Mouse (Mus musculus): ENCODE measurements around the gene Cnpy1. TPM values are rescaled to one million over a fixed set of nuclear protein-coding genes. Genes with fewer than 3 reads are reported as not detected.

Gene Cnpy1
- polyA plus RNA-seq, 1 experiment: 0.61 TPM

DNA sequence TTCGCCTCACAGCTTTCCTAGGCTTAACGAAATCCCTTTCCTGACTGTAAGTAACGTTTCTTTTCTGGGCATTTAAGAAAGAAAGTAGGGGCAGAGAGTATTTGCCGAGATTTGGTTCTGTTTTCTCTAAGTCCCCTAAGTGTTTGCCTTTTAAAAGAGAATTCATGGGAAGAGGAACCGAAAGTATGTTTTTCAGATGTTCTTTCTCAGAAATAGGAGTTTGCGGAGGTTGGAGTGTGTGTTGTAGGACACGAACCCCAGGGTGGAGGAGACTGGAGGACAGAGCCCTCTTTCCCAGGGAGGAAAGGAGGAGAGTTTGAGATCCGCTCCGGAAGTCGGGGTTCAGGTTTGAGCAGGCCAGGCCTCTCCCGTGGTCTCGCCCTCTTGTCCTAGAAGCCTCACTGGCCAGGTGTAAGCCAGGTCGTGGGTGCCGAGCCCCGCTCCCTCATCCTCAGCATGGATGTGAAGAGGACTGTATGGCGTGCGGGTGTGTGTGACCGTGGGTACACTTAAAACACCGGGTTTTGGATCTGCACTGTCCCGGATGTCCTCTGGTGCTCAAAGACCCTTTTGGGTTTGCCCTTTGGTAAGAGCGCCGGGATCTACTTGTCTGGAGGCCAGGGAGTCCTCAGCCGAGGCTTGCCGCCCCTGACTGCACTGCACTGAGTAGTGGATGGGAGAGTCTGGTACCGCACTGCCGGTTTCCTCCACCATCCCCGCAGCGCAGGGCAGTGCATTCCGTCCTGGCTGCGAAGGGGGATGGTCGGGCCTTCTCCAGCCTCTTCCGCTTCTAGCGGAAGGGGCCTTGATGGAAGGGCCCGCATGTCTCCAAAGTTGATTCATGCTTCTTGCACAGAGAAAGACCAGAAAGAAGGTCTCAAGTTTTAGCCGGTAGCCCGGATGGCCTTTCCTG, 77.1 kb downstream of the Cnpy1 start:
- no peak for DNase-seq (ENCODE audit: low read depth, low spot score)
- WGBS: 4% methylated on average over 36 of the region's 36 CpGs

DNA sequence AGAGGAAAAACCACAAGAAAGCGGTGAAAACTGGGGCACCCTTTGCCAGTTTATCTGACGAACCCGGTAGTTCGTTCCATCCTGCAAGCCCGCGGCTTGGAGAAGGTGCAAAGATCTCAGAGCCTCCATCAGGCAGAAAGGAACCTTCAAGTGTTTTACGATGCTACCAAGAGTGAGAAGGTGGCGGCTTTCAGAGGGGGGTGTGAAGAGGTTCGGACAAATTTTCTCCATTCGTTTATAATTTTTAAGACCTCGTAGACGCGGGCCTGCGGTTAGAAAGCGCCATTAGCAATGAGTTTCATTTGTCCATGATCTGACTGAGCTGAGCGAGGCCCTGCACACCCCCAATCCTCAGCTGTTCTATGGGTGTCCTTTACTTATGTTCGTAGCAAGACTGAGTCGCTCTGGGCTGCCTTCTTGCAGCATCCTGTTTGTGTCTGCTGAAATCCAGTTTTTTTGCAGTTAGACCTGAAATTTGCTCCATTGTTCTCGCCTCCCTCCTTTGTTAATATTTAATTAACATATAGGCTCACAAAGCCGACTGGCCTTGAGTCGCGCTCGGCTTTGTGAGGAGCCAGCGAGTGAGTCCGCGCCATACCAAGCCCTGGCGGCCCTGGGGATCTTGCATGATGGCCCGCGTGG, 77.9 kb downstream of the Cnpy1 start:
- 4% methylated on average over 29 of the region's 29 CpGs for WGBS

DNA sequence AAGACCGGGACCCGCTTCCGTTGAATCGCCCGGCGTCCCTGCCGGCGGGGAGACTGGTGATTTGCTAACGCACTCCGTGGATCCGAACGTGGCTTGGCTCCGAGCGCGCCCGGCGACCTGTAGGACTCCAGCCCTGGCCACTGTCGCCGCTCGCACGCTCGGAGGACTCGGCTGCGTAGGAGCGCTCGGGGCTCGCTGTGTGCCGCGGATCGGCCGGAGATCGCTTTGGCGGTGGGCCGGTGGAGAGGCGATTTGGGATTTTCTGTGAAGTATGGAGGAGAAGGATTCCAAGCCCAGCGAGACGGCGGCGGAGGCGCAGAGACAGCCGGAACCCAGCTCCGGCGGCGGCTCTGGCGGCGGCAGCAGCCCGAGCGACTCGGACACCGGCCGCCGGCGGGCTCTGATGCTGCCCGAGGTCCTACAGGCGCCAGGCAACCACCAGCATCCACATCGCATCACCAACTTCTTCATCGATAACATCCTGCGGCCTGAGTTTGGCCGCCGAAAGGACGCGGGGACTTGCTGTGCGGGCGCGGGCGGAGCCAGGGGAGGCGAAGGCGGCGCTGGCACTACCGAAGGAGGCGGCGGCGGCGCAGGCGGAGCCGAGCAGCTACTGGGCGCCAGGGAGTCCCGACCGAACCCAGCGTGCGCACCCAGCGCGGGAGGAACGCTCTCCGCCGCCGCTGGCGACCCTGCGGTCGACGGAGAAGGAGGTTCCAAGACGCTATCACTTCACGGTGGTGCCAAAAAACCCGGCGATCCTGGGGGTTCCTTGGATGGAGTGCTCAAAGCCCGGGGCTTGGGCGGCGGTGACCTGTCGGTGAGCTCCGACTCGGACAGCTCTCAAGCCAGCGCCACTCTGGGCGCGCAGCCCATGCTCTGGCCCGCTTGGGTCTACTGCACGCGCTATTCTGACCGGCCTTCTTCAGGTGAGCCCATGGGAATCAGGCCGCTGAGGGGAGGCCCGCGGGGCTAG, 79.1 kb downstream of the Cnpy1 start:
- no peak for DNase-seq (ENCODE audit: low read depth, low spot score)
- 1% methylated on average over 111 of the region's 111 CpGs for WGBS

More for the DNA sequence above, 77.9 kb downstream of the Cnpy1 start:
- DNase-seq (ENCODE audit: low read depth, low spot score): no peak

DNA sequence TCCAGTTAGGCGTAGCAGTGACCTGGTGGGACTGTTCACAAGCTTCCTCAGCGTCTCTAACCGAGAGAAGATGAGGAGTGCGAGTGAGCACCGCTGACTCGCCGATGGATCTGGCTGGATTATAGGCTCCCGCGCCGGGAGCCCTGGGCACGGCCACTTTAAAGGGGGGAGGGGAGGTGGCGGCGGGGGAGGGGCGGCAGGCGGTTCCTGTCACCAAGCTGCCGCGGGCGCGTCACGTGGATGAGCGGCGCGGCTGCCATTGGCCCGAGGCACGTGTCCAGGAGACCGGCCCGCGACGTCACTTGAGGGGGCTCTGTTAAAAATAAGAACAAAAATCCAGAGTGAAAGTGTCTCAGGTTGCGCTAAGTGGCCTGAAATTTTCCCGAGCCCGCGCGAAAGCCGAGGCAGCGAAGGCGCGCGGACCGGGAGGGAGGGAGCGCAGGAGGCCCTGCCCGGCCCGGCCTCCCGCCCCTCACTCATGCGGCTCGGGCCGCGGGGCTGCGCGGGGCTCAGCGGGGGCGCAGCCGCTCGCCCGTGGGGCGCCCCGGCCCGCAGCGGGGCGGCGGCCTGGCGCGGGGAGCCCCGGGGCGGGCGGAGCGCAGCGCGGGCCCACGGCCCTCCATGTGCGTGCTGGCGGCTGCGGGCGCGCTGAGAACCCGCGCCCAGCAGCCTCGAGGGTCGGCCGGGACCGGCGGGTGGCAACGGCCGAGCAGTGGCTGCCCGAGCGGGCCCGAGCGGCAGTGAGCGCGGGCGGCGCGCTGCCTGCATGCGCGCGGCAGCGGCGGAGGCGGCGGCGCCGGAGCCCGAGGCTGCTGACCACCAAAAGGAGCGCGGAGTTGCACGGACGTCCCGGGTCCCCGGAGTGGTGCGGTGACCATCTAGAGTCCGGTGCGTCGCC, 80.0 kb downstream of the Cnpy1 start, which contains the start of gene En2:
Gene En2, plus strand, starts transcription at position 337 of the 898 bp plus-strand sequence.
- no peak for DNase-seq (ENCODE audit: low read depth, low spot score)
- 1% methylated on average over 113 of the region's 113 CpGs for WGBS

DNA sequence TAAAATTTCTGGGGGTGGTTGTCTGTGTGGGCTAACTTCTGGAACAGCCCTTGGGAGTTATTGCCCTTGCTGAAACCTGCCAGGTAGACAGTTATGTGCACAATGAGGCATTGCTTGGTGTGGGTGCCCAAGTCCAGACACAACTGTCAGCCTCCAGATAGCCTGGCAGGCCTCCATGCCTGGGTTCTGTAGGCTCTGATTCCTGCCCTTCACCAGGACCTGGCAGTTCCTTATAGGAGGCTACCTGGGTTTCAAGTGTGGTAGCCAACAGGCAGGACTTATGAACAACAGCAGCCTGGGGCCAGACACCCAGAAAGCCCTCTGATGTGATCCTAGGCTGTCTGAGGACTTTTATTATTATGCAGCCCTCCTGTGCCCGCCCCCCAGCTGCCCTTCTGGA, 81.7 kb downstream of the Cnpy1 start:
- DNase-seq (ENCODE audit: low read depth, low spot score): no peak
- WGBS: 4% methylated on average over 1 of the region's 1 CpGs

DNA sequence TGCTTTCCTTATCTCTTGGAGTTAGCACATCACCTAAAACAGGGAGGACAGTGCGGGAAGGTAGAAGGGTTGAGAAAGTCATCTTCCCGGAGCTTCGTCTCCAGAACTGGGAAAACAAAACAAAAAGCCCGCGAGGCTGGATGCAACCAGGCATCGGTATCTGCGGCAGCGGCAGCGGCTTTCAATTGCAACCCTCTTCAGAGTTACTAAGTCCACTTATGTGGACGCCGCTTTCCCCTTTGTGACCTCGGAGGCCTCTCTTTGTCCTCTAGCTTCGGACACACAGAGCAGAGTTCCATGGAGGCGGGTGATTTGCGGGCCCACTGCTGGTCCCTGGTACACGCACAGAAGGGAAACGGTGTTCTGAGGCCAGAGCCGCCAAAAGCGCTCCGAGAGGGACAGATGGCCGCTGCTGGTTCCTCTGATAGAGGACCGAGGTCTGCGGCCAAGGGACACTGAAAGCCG, 83.6 kb downstream of the Cnpy1 start:
- WGBS: 4% methylated on average over 24 of the region's 24 CpGs
- no peak for DNase-seq (ENCODE audit: low read depth, low spot score)

DNA sequence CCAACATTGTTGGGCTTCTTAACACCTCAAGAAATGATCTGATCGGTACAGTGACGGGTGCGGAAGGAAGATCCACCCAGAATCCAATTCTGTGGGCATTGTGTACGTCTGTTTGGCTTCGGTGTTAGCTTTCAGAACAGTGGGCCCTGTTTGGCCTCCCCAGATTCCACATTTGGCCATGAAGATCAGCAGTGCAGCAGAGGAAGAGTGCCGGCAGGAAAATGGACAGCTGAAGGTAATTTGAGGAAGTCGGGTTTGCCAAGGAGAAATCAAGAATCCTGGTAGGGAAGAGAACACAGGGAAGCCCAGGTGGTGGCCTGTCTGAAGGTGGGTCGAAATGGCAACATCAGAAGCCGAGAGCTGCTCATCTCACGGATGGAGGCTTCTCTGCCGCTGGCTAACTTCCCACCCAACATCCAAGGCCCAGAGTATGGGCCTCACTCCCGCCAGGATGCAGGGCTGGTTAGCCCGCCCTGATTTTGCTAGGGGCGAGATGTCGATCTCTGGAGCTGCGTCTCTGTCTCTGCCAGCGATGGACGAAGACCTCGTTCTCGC, 84.1 kb downstream of the Cnpy1 start:
- WGBS: 5% methylated on average over 20 of the region's 20 CpGs
- no peak for DNase-seq (ENCODE audit: low read depth, low spot score)

DNA sequence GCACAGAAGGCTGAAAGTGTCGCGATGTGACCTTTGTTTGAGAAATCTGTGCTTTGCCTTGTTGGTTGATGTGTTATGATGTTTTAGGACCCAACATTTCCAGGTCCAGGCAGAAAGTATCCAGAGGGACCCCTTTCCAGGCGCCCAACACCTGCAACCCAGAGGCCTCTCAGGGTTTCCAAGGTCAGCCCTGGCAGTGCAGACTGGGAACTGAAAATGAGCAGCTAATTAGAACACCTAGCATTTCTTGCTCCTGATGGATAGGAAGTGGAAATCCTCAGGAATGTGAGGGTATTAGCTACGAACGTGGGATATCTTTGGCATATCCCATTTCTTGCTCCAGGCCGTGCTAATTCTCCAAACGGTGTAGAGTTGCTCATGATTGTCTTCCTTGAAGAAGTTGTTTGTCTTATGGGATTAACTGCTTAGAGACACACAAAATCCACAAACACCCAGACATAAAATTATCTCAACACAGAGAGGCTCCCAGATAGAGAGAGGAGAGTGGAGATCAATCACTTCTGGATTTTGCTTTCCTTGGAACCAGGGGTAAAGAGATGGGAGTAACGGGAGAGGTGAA, 85.6 kb downstream of the Cnpy1 start:
- WGBS: 6% methylated on average over 8 of the region's 8 CpGs

DNA sequence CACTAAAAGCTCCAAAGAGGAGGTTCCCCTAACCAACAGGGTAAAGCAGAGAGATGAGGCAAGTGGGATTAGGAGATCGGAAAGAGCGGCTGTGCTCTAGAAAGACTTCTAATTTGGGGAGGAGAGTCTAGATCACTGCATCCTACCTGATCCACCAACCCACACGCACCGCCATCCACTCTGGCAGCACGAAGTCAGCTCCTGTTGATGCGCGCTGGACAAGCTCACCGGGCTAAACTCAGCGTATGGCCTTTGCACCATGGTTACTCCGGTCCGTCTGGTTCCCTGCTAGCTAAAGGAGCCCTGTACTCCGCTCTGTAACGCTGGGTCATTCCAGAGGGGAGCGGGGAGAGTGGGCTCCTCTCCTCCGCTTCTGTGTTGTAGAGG, 86.5 kb downstream of the Cnpy1 start:
- no peak for DNase-seq (ENCODE audit: low read depth, low spot score)
- WGBS: 3% methylated on average over 15 of the region's 15 CpGs

More for the DNA sequence above, 85.6 kb downstream of the Cnpy1 start:
- no peak for DNase-seq (ENCODE audit: low read depth, low spot score)

DNA sequence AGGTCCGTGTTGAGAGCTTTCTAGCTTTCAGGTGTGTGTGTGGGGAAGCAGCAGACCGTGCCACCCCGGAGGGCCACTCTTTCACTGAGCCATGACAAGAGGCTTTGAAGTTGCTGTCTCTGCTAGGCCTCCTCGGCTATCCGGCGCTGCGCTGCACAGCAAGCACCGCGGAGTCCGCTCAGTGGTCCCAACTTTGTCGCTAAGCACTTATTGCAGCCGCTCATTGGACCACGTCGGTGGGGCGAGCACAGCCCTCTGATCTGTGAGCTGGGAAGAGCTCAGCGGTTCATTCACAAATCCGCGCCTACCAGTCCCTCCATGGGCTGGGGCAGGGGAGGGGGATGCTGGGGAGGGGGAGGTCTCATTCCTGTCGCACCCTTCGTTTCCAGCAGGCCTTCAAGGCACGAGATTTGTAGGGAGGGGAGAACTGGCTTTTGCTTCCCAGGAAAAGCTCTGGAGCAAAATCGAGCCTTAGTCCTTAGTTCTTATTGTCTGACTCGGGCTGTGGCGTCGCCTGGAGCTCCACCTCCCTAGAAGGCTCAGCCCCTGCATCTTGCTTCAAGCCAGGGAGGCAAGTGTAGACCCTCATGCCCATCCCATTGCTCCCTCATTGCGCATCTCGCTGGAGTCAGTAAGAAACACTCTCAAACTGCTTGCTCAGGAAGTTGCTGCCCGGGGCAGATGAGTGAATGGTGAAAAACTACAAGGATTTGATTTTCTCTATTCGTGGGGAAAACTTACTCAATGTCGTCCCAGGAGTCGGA, 87.1 kb downstream of the Cnpy1 start:
- WGBS: 2% methylated on average over 31 of the region's 31 CpGs
- no peak for DNase-seq (ENCODE audit: low read depth, low spot score)

DNA sequence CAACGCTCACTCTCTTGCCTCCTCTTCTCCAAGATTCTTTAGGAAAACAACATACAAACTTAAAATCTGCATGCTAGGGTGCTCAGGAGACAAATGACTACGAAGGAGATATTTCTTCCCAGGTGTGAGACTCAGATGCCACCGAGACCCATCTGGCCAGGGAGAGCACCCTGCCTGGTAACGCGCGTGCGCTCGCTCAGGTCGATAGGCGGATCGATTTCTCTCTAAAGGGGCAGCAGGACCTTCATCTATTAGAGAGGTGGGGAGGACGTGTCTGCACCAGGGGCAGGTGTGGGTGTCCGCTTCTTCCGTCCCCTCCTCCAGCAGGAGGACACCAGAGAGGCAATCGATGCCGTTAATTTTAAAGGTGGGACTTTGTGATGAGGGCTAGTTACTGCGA, 87.8 kb downstream of the Cnpy1 start:
- no peak for DNase-seq (ENCODE audit: low read depth, low spot score)
- 4% methylated on average over 17 of the region's 17 CpGs for WGBS

DNA sequence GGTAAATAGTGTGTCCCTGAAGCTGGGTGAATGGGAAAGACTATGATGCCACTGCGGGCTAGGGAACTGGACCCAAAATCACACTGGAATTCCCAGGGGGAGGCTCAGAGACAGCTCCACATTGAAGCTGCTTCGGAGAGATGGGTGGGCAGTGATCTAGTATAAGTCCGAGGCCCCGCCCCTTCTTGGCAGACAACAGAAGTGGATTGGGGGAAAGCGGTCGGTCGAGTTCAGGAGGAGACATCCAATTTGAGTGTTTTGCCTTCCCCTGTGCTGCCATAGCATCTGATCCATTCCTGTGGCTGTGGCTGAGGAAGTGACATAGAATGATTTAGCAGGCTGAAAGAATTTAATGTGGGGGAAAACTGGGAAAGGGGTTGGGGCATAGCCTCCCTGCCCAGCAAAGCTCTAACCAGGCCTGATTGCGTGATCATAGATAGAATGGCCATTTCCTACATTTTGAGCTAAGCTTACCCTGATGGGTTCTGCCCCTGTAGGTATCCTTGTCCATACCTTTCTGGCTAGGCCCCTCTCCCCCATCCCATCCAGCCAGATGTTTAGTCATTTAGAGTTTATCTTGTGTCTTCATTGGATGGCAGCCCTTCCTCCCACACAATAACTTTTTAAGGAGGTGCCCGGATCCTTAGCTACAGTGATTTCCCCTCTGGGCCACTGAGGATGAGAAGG, 88.4 kb downstream of the Cnpy1 start:
- 8% methylated on average over 9 of the region's 9 CpGs for WGBS
- DNase-seq (ENCODE audit: low read depth, low spot score): no peak

Other genes starting within 250 kb of the Cnpy1 start
- 47.7 and 64.9 TPM in 2 replicates for gene Insig1, start 174.4 kb downstream of the Cnpy1 start, polyA plus RNA-seq (2012; rRNA removed)
- not detected in 2 replicates for gene En2, start 80.1 kb downstream of the Cnpy1 start, polyA plus RNA-seq (2012; rRNA removed)
- gene Rbm33, start 71.3 kb upstream of the Cnpy1 start, polyA plus RNA-seq (2012; rRNA removed): 11.5 and 17.2 TPM in 2 replicates
- 0.04 and 0.18 TPM in 2 replicates for gene Shh, start 221.4 kb upstream of the Cnpy1 start, polyA plus RNA-seq (2012; rRNA removed)

Data from large intestine, adult 2 months (tissue).